Mouse (Mus musculus): ENCODE data around the gene Adam15. TPM values are rescaled to one million over a fixed set of nuclear protein-coding genes. Genes with fewer than 3 reads are reported as not detected.
A peak's percentile ranks its signal among the peaks of the same experiment; 100 is the strongest.

Adam15 gene
- polyA plus RNA-seq, 1 experiment from 2014 or later = 33.9 TPM

DNA sequence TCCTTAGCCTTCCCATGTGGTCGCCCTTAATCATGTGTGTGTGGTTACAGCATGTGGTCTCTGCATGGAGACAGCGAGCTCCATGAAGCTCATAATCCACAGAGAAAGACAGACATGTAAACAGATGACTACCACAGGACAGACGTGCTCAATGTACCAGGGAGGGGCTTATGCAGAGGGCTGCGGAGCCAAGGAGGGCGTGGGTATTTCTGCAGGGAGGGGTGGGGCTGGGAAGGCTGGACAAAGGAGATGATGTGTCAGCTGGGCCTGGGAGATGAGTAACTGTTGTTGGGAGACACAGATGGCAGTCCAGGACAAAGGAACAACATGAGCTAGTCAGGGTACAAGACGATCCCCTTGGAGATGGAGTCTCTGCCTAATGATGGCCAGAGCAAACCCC is 9.8 kb upstream of the Adam15 start:
- Histone ChIP-seq H3K4me3 (ENCODE audit: low read depth, low read length) (no peak overlapping the region), H3K27me3 (replicated peaks; ENCODE audit: control insufficient read depth, insufficient read depth, low read length) (no peaks in the 10 kb centered on the region), H3K4me1 (replicated peaks; ENCODE audit: control insufficient read depth, insufficient read depth, low read length) (peaks cover 3% of the 10 kb centered on the region; the same call in 1 of the 2 replicates), H3K36me3 (ENCODE audit: control insufficient read depth, insufficient read depth) (no peaks in the 10 kb centered on the region), H3K27ac (ENCODE audit: low read depth, low read length) (no peak overlapping the region; the same call in 1 of the 2 replicates), H3K9ac (ENCODE audit: low read depth, low read length) (no peak overlapping the region), H3K9me3 (ENCODE audit: control insufficient read depth) (no peaks in the 10 kb centered on the region), H3K4me2 (replicated peaks; ENCODE audit: low read depth) (no peak overlapping the region)
- ATAC-seq = no peak
- WGBS = 44% methylated on average over 6 of the region's 6 CpGs
- TF ChIP-seq CTCF (IDR thresholded peaks at IDR 0.05; ENCODE audit: low read depth) = no peak

- Histone ChIP-seq H3K9ac (ENCODE audit: low read depth, low read length) (no peak overlapping the region), H3K4me3 (ENCODE audit: low read depth, low read length) (no peak overlapping the region), H3K27me3 (replicated peaks; ENCODE audit: control insufficient read depth, insufficient read depth, low read length) (no peaks in the 10 kb centered on the region), H3K9me3 (ENCODE audit: control insufficient read depth) (no peaks in the 10 kb centered on the region), H3K4me2 (replicated peaks; ENCODE audit: low read depth) (no peak overlapping the region), H3K36me3 (ENCODE audit: control insufficient read depth, insufficient read depth) (no peaks in the 10 kb centered on the region), H3K27ac (ENCODE audit: low read depth, low read length) (peak overlapping the region; percentile 97), H3K4me1 (replicated peaks; ENCODE audit: control insufficient read depth, insufficient read depth, low read length) (peaks cover 3% of the 10 kb centered on the region; the same call in 1 of the 2 replicates)
- WGBS = 63% methylated on average over 9 of the region's 9 CpGs
- ATAC-seq = no peak
- TF ChIP-seq CTCF (IDR thresholded peaks at IDR 0.05; ENCODE audit: low read depth) = no peak
Observed at GRCm38 (mm10) chr3:89356029-89356428, 6.2 kb upstream of the Adam15 start.

- Histone ChIP-seq H3K36me3 (ENCODE audit: control insufficient read depth, insufficient read depth) (no peaks in the 10 kb centered on the region), H3K9ac (ENCODE audit: low read depth, low read length) (peak overlapping the region; percentile 37; the same call in 1 of the 2 replicates), H3K27me3 (replicated peaks; ENCODE audit: control insufficient read depth, insufficient read depth, low read length) (no peaks in the 10 kb centered on the region), H3K9me3 (ENCODE audit: control insufficient read depth) (no peaks in the 10 kb centered on the region), H3K4me3 (ENCODE audit: low read depth, low read length) (no peak overlapping the region), H3K4me2 (replicated peaks; ENCODE audit: low read depth) (peak overlapping the region; percentile 54), H3K27ac (ENCODE audit: low read depth, low read length) (peak overlapping the region; percentile 97), H3K4me1 (replicated peaks; ENCODE audit: control insufficient read depth, insufficient read depth, low read length) (peaks cover 3% of the 10 kb centered on the region)
- whole genome bisulfite sequencing = 41% methylated on average over 6 of the region's 6 CpGs
- no peak for TF ChIP-seq CTCF (IDR thresholded peaks at IDR 0.05; ENCODE audit: low read depth)
- ATAC-seq = peak; percentile 72
Observed at GRCm38 (mm10) chr3:89355512-89355902, 5.7 kb upstream of the Adam15 start.

DNA sequence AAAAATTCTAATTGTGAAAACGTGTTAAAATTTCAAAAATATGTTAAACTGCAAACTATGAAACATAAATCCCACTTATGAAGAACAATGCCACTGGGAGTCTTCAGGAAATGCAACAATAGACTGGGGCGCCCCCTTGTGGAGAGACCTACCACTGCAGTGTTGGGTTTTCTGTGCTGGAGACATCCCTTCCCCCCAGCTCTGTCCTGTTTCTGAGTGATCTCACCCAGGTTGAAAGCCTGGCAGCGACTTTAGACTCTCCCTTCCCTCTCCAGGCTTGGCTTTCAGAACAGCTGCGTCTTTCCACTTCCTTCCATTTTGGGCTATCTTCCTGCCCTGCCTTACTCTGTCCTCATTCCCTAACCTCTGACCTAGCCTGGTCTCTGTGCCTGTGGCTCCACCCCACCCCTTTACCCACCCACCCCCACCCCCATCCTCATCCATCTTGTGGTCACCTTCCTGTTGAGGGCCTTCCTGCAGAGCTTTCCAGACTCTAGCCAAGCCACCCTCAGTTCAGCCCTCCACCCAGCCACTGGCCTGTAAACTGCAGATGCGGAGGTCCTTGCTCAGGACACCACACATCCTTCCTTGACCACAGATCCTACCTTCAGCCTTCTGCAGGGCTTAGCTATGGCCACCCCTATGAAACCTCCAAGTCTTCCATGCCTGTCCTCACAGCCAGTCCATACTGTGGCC is 5.2 kb upstream of the Adam15 start:
- peak overlapping the region; percentile 37 for H3K9ac ChIP-seq (ENCODE audit: low read depth, low read length)
- peak overlapping the region; percentile 54 for H3K4me2 ChIP-seq (replicated peaks; ENCODE audit: low read depth)
- peak; percentile 94 for TF ChIP-seq CTCF (IDR thresholded peaks at IDR 0.05; ENCODE audit: low read depth)
- H3K36me3 ChIP-seq (ENCODE audit: control insufficient read depth, insufficient read depth) = no peaks in the 10 kb centered on the region
- no peaks in the 10 kb centered on the region for H3K27me3 ChIP-seq (replicated peaks; ENCODE audit: control insufficient read depth, insufficient read depth, low read length)
- ATAC-seq = peak; percentile 83
- peak overlapping the region; percentile 97 for H3K27ac ChIP-seq (ENCODE audit: low read depth, low read length)
- WGBS = 15% methylated on average over 5 of the region's 5 CpGs
- no peak overlapping the region for H3K4me3 ChIP-seq (ENCODE audit: low read depth, low read length)
- H3K4me1 ChIP-seq (replicated peaks; ENCODE audit: control insufficient read depth, insufficient read depth, low read length) = peaks cover 9% of the 10 kb centered on the region
- H3K9me3 ChIP-seq (ENCODE audit: control insufficient read depth) = no peaks in the 10 kb centered on the region

DNA sequence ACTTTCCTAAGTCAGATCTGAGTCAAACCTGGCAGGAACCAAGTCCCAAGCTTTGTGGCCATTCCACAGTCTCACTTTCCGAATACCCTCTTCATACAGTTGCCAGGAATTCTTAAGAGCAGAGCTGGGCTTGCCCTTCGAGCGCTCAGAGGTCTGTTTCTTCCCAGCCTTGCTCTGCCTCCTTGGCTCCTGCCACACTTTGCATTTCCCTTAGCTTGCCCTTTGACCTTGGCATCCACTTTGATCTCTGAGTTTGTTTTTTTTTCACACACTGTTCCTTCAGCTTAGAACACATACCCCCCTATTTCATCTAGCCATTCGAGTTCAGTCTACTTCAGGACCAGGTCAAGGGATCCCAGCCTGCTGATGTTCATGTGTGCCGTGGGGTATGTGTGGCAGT is 1.5 kb upstream of the Adam15 start:
- no peak overlapping the region for H3K4me2 ChIP-seq (replicated peaks; ENCODE audit: low read depth)
- no peak for TF ChIP-seq CTCF (IDR thresholded peaks at IDR 0.05; ENCODE audit: low read depth)
- H3K27ac ChIP-seq (ENCODE audit: low read depth, low read length) = no peak overlapping the region
- H3K36me3 ChIP-seq (ENCODE audit: control insufficient read depth, insufficient read depth) = peaks cover under 1% of the 10 kb centered on the region; the same call in 1 of the 2 replicates
- H3K4me3 ChIP-seq (ENCODE audit: low read depth, low read length) = no peak overlapping the region
- H3K4me1 ChIP-seq (replicated peaks; ENCODE audit: control insufficient read depth, insufficient read depth, low read length) = peaks cover 10% of the 10 kb centered on the region
- no peaks in the 10 kb centered on the region for H3K27me3 ChIP-seq (replicated peaks; ENCODE audit: control insufficient read depth, insufficient read depth, low read length)
- H3K9ac ChIP-seq (ENCODE audit: low read depth, low read length) = no peak overlapping the region
- ATAC-seq = no peak
- no peaks in the 10 kb centered on the region for H3K9me3 ChIP-seq (ENCODE audit: control insufficient read depth)
- WGBS = 78% methylated on average over 5 of the region's 5 CpGs

- Histone ChIP-seq H3K4me3 (ENCODE audit: low read depth, low read length) (peak overlapping the region; percentile 65), H3K9ac (ENCODE audit: low read depth, low read length) (peak overlapping the region; percentile 57), H3K4me1 (replicated peaks; ENCODE audit: control insufficient read depth, insufficient read depth, low read length) (peaks cover 7% of the 10 kb centered on the region; the same call in 1 of the 2 replicates), H3K36me3 (ENCODE audit: control insufficient read depth, insufficient read depth) (peaks cover 19% of the 10 kb centered on the region), H3K27ac (ENCODE audit: low read depth, low read length) (peak overlapping the region; percentile 43; the same call in 1 of the 2 replicates), H3K9me3 (ENCODE audit: control insufficient read depth) (no peaks in the 10 kb centered on the region), H3K4me2 (replicated peaks; ENCODE audit: low read depth) (peak overlapping the region; percentile 100), H3K27me3 (replicated peaks; ENCODE audit: control insufficient read depth, insufficient read depth, low read length) (no peaks in the 10 kb centered on the region)
- 3% methylated on average over 38 of the region's 38 CpGs for WGBS
- no peak for TF ChIP-seq CTCF (IDR thresholded peaks at IDR 0.05; ENCODE audit: low read depth)
- ATAC-seq = peak; percentile 25
Observed at GRCm38 (mm10) chr3:89348911-89349868, 606 bp downstream of the Adam15 start.
